Mouse (Mus musculus): ENCODE results near the gene Tapbp. TPM values are rescaled to one million over a fixed set of nuclear protein-coding genes. Genes with fewer than 3 reads are reported as not detected.
A peak's percentile ranks its signal among the peaks of the same experiment; 100 is the strongest.
"Not testable (repeated sequence)": the region's sequence is repeated elsewhere in the genome, so short reads cannot be mapped to it uniquely, and the experiment has no call there.

Tapbp gene
- polyA plus RNA-seq, 1 experiment from 2014 or later, result 16.6 TPM

DNA sequence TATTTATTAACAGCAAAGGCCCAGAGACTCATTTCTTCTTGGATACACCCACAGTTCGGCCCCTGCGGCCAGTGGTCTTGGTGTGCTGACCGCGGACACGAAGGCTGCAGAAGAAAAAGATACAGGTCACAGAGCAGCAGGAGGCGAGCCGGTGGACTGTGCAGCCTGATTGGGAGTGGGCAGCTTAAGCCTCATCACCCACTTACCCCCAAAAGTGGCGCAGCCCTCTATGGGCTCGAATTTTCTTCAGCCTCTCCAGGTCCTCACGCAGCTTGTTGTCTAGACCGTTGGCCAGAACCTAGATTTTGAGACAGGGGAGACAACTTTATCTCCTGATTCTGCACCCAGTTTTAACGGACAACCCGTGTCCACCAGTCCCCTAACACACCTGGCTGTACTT lies 36.3 kb downstream of the Tapbp start:
- not testable (repeated sequence) for DNase-seq (ENCODE audit: low spot score); H3K27ac ChIP-seq (ENCODE audit: low read depth, low read length); ATAC-seq (ENCODE audit: low FRiP score); H3K4me3 ChIP-seq (ENCODE audit: low read depth, low read length); H3K36me3 ChIP-seq (ENCODE audit: control insufficient read depth, insufficient read depth, low read length); H3K27me3 ChIP-seq (ENCODE audit: control insufficient read depth, insufficient read depth, low read length); H3K9me3 ChIP-seq (ENCODE audit: control insufficient read depth, low read length); H3K9ac ChIP-seq (ENCODE audit: low read depth, low read length)
- 79% methylated on average over 13 of the region's 13 CpGs for WGBS
- peaks cover 19% of the 10 kb centered on the region for H3K4me1 ChIP-seq (replicated peaks; ENCODE audit: control insufficient read depth, insufficient read depth, low read length)
- peak overlapping the region; percentile 84; the same call in 1 of the 2 replicates for H3K4me2 ChIP-seq (replicated peaks; ENCODE audit: low read depth, low read length)

DNA sequence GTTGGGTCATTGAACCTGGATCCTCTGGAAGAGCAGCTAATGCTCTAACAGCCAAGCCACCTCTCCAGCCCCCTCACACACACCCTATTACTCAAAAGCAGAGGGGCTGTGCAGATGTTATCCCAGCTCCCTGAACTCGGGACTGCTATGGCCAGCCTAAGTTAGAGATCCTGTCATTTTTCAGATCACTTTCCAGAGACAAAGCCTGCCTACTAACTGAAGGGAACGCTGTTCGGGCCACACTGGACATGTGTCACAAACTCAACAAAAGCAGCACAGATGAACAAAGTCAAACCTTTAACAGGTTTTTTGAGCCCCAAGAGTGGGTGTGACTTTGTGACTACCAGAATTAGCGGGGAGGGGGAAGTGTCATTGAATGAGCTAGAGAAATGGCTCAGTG lies 37.2 kb downstream of the Tapbp start:
- no peaks in the 10 kb centered on the region for H3K27me3 ChIP-seq (ENCODE audit: control insufficient read depth, insufficient read depth, low read length)
- ATAC-seq (ENCODE audit: low FRiP score) (no peak), DNase-seq (ENCODE audit: low spot score) (no peak)
- H3K4me2 ChIP-seq (replicated peaks; ENCODE audit: low read depth, low read length), result 0 out of 2 replicates have a peak overlapping the region, but pooled peaks have one; percentile 7
- H3K9me3 ChIP-seq (ENCODE audit: control insufficient read depth, low read length), result no peaks in the 10 kb centered on the region
- H3K27ac ChIP-seq (ENCODE audit: low read depth, low read length), result no peak overlapping the region
- 0 out of 2 replicates have a peak overlapping the region, but pooled peaks have one; percentile 8 for H3K4me3 ChIP-seq (ENCODE audit: low read depth, low read length)
- no peak overlapping the region for H3K9ac ChIP-seq (ENCODE audit: low read depth, low read length)
- H3K4me1 ChIP-seq (replicated peaks; ENCODE audit: control insufficient read depth, insufficient read depth, low read length), result peaks cover 19% of the 10 kb centered on the region
- H3K36me3 ChIP-seq (ENCODE audit: control insufficient read depth, insufficient read depth, low read length), result peaks cover 4% of the 10 kb centered on the region; the same call in 1 of the 2 replicates
- 84% methylated on average over 4 of the region's 4 CpGs for WGBS

- Histone ChIP-seq H3K27ac (ENCODE audit: low read depth, low read length) (no peak overlapping the region), H3K4me3 (ENCODE audit: low read depth, low read length) (0 out of 2 replicates have a peak overlapping the region, but pooled peaks have one; percentile 8), H3K4me2 (replicated peaks; ENCODE audit: low read depth, low read length) (no peak overlapping the region; the same call in 1 of the 2 replicates), H3K36me3 (ENCODE audit: control insufficient read depth, insufficient read depth, low read length) (peaks cover 4% of the 10 kb centered on the region; the same call in 1 of the 2 replicates), H3K4me1 (replicated peaks; ENCODE audit: control insufficient read depth, insufficient read depth, low read length) (peaks cover 19% of the 10 kb centered on the region), H3K27me3 (ENCODE audit: control insufficient read depth, insufficient read depth, low read length) (no peaks in the 10 kb centered on the region), H3K9me3 (ENCODE audit: control insufficient read depth, low read length) (no peaks in the 10 kb centered on the region), H3K9ac (ENCODE audit: low read depth, low read length) (no peak overlapping the region)
- WGBS, result 96% methylated on average over 3 of the region's 3 CpGs
- ATAC-seq (ENCODE audit: low FRiP score), result no peak
- DNase-seq (ENCODE audit: low spot score), result no peak
Observed at GRCm38 (mm10) chr17:33953310-33953709, 37.6 kb downstream of the Tapbp start.

- H3K27ac ChIP-seq (ENCODE audit: low read depth, low read length), result no peak overlapping the region
Observed at GRCm38 (mm10) chr17:33953961-33954565, 38.4 kb downstream of the Tapbp start.

GRCm38 (mm10) chr17:33954646-33955554 lies 39.2 kb downstream of the Tapbp start:
- H3K36me3 ChIP-seq (ENCODE audit: control insufficient read depth, insufficient read depth, low read length), result peaks cover 2% of the 10 kb centered on the region; the same call in 1 of the 2 replicates

More at GRCm38 (mm10) chr17:33953961-33954565, 38.4 kb downstream of the Tapbp start:
- DNase-seq (ENCODE audit: low spot score) (no peak), ATAC-seq (ENCODE audit: low FRiP score) (no peak)
- H3K36me3 ChIP-seq (ENCODE audit: control insufficient read depth, insufficient read depth, low read length), result peaks cover 4% of the 10 kb centered on the region; the same call in 1 of the 2 replicates
- peak overlapping the region; percentile 97 for H3K4me3 ChIP-seq (ENCODE audit: low read depth, low read length)
- peak overlapping the region; percentile 96 for H3K9ac ChIP-seq (ENCODE audit: low read depth, low read length)
- WGBS, result 42% methylated on average over 5 of the region's 5 CpGs
- peak overlapping the region; percentile 96 for H3K4me2 ChIP-seq (replicated peaks; ENCODE audit: low read depth, low read length)
- no peaks in the 10 kb centered on the region for H3K9me3 ChIP-seq (ENCODE audit: control insufficient read depth, low read length)
- no peaks in the 10 kb centered on the region for H3K27me3 ChIP-seq (ENCODE audit: control insufficient read depth, insufficient read depth, low read length)
- H3K4me1 ChIP-seq (replicated peaks; ENCODE audit: control insufficient read depth, insufficient read depth, low read length), result peaks cover 19% of the 10 kb centered on the region

DNA sequence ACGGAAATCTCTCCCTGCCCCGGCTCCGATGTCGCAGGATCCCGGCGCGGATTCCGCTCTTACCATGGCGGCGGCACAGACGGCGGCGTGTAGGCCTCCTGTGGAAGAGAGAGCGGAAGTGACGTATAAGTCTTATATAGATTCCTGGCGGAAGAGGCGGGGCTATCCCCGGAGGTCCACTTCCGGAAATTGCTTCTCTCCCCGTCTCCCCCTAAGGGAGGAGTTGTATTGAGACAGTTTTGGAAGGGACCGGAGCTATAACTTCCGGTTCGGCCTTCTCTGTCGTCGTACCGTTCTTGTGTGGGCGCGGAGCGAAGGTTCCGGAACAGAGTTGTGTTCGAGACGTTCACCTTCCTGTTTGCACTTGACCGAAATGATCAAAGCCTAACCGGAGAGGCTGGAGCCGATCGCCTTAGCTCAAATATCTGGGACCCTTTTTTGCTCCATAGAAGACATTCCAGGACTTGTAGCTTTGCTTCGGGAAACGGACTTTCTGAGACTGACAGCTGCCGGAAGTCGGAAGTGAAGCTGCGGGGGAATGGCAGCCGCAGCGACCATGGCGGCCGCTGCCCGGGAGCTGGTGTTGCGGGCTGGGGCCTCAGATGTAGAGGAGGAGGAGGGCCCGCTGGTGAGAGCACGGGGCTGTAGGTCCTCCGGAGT lies 40.0 kb downstream of the Tapbp start, which contains the start of the genes Vps52 and Rps18:
Gene Vps52, plus strand, starts transcription at position 258 of the 660 bp plus-strand sequence.
Gene Rps18, minus strand, starts transcription at position 447 of the 660 bp plus-strand sequence.
- ATAC-seq (ENCODE audit: low FRiP score), result peak; percentile 83
- Histone ChIP-seq H3K4me3 (ENCODE audit: low read depth, low read length) (peak within 1 kb of the TSS; percentile 97), H3K4me1 (replicated peaks; ENCODE audit: control insufficient read depth, insufficient read depth, low read length) (peaks cover 16% of the 10 kb centered on the region), H3K9me3 (ENCODE audit: control insufficient read depth, low read length) (no peaks in the 10 kb centered on the region), H3K27me3 (ENCODE audit: control insufficient read depth, insufficient read depth, low read length) (no peaks in the 10 kb centered on the region), H3K27ac (ENCODE audit: low read depth, low read length) (peak within 1 kb of the TSS; percentile 82), H3K9ac (ENCODE audit: low read depth, low read length) (peak within 1 kb of the TSS; percentile 96), H3K36me3 (ENCODE audit: control insufficient read depth, insufficient read depth, low read length) (peaks cover 2% of the 10 kb centered on the region; the same call in 1 of the 2 replicates), H3K4me2 (replicated peaks; ENCODE audit: low read depth, low read length) (peak within 1 kb of the TSS; percentile 96)
- peak; percentile 96 for DNase-seq (ENCODE audit: low spot score)
- under 1% methylated on average over 50 of the region's 50 CpGs for WGBS

More at GRCm38 (mm10) chr17:33954646-33955554, 39.2 kb downstream of the Tapbp start:
- 3% methylated on average over 33 of the region's 33 CpGs for WGBS
- Histone ChIP-seq H3K9ac (ENCODE audit: low read depth, low read length) (peak overlapping the region; percentile 96), H3K27me3 (ENCODE audit: control insufficient read depth, insufficient read depth, low read length) (no peaks in the 10 kb centered on the region), H3K9me3 (ENCODE audit: control insufficient read depth, low read length) (no peaks in the 10 kb centered on the region), H3K4me3 (ENCODE audit: low read depth, low read length) (peak overlapping the region; percentile 97), H3K27ac (ENCODE audit: low read depth, low read length) (peak overlapping the region; percentile 81), H3K4me2 (replicated peaks; ENCODE audit: low read depth, low read length) (peak overlapping the region; percentile 96), H3K4me1 (replicated peaks; ENCODE audit: control insufficient read depth, insufficient read depth, low read length) (peaks cover 19% of the 10 kb centered on the region)
- ATAC-seq (ENCODE audit: low FRiP score) (no peak), DNase-seq (ENCODE audit: low spot score) (no peak)

DNA sequence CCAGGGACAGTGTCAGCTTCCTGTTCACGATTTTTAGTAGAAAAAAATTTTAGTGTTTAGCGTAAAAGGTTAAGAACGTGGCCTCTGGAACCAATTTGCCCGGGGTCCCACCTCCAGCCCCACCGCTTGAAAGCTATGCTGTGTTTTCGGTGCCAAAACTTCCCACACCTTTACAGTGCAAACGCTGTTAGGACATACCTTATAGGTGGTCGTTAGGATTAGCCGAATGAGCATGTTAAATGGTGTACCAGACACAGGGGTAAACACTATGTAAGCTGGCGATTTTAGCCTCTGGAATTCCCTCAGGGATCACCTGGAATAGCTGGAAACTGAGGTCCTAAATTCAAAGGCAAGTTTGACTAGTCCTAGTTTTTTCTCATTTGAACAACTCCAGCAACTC lies 40.6 kb downstream of the Tapbp start:
- DNase-seq (ENCODE audit: low spot score) (no peak), ATAC-seq (ENCODE audit: low FRiP score) (0 out of 2 replicates have a peak, but pooled peaks have one; percentile 2)
- Histone ChIP-seq H3K9me3 (ENCODE audit: control insufficient read depth, low read length) (no peaks in the 10 kb centered on the region), H3K27me3 (ENCODE audit: control insufficient read depth, insufficient read depth, low read length) (no peaks in the 10 kb centered on the region), H3K4me3 (ENCODE audit: low read depth, low read length) (peak overlapping the region; percentile 97), H3K4me2 (replicated peaks; ENCODE audit: low read depth, low read length) (peak overlapping the region; percentile 77), H3K9ac (ENCODE audit: low read depth, low read length) (peak overlapping the region; percentile 71), H3K36me3 (ENCODE audit: control insufficient read depth, insufficient read depth, low read length) (peaks cover 2% of the 10 kb centered on the region; the same call in 1 of the 2 replicates), H3K4me1 (replicated peaks; ENCODE audit: control insufficient read depth, insufficient read depth, low read length) (peaks cover 16% of the 10 kb centered on the region), H3K27ac (ENCODE audit: low read depth, low read length) (peak overlapping the region; percentile 82)
- WGBS, result 6% methylated on average over 10 of the region's 10 CpGs

GRCm38 (mm10) chr17:33957493-33957892 lies 41.8 kb downstream of the Tapbp start:
- Histone ChIP-seq H3K36me3 (ENCODE audit: control insufficient read depth, insufficient read depth, low read length) (peaks cover 2% of the 10 kb centered on the region; the same call in 1 of the 2 replicates), H3K4me3 (ENCODE audit: low read depth, low read length) (no peak overlapping the region), H3K27me3 (ENCODE audit: control insufficient read depth, insufficient read depth, low read length) (no peaks in the 10 kb centered on the region), H3K9ac (ENCODE audit: low read depth, low read length) (no peak overlapping the region), H3K4me2 (replicated peaks; ENCODE audit: low read depth, low read length) (no peak overlapping the region), H3K9me3 (ENCODE audit: control insufficient read depth, low read length) (no peaks in the 10 kb centered on the region), H3K4me1 (replicated peaks; ENCODE audit: control insufficient read depth, insufficient read depth, low read length) (peaks cover 11% of the 10 kb centered on the region), H3K27ac (ENCODE audit: low read depth, low read length) (no peak overlapping the region)
- DNase-seq (ENCODE audit: low spot score), result no peak
- WGBS, result 83% methylated on average over 6 of the region's 6 CpGs
- no peak for ATAC-seq (ENCODE audit: low FRiP score)

Measured in hindbrain, embryonic 11.5 days (tissue).